Mouse (Mus musculus) lung, embryonic 15.5 days (tissue): ENCODE data around the gene Pcdh10. TPM values are rescaled to one million over a fixed set of nuclear protein-coding genes. Genes with fewer than 3 reads are reported as not detected.

Source experiments
- ATAC-seq: fragments of 200-750 bp; cut with Nextera tagmentation; 2 replicates; pipeline ENCODE4 v1.8.0; 2017; ENCODE audit warnings: moderate number of reproducible peaks, borderline replicate concordance; ENCODE audit not compliant: low FRiP score, low TSS enrichment; ENCODE audit errors: extremely low read depth
- H3K27ac ChIP-seq: fragments of 300-500 bp; sonication (generic); 2 replicates; pipeline ENCODE4 v1.5.1; 2015; ENCODE audit warnings: moderate library complexity, mild to moderate bottlenecking, inconsistent platforms
- H3K27me3 ChIP-seq: fragments of 300-500 bp; sonication (generic); 2 replicates; pipeline ENCODE4 v1.6.1; 2015; ENCODE audit warnings: inconsistent platforms
- H3K36me3 ChIP-seq: fragments of 300-500 bp; sonication (generic); 2 replicates; pipeline ENCODE4 v1.6.1; 2015; ENCODE audit warnings: inconsistent platforms
- H3K4me1 ChIP-seq: fragments of 300-500 bp; sonication (generic); 2 replicates; pipeline ENCODE4 v1.6.1; 2015; ENCODE audit warnings: inconsistent platforms
- H3K4me2 ChIP-seq: fragments of 300-500 bp; sonication (generic); 2 replicates; pipeline ENCODE4 v1.6.1; 2015; ENCODE audit warnings: inconsistent platforms, mild to moderate bottlenecking, moderate library complexity
- H3K4me3 ChIP-seq: fragments of 300-500 bp; sonication (generic); 2 replicates; pipeline ENCODE4 v1.5.1; 2015; ENCODE audit warnings: mild to moderate bottlenecking, inconsistent platforms
- H3K9ac ChIP-seq: fragments of 300-500 bp; sonication (generic); 2 replicates; pipeline ENCODE4 v1.6.1; 2015; ENCODE audit warnings: inconsistent platforms
- H3K9me3 ChIP-seq: fragments of 300-500 bp; sonication (generic); 2 replicates; pipeline ENCODE4 v1.6.1; 2016; ENCODE audit warnings: inconsistent platforms
- WGBS: fragments of 180-500 bp; shearing (Covaris S2); methylation state at CpG from one replicate; pipeline ENCODE4 v1.1.7; 2015; 5-methylcytosine and 5-hydroxymethylcytosine counted together
- polyA plus RNA-seq: library from polyadenylated mRNA; unstranded; fragments of >200 nt; fragmentation: Nextera tagmentation; extraction: Ambion mirVana; gene quantifications from 2 replicates; pipeline ENCODE4 v1.2.1, GENCODE M21; 2015

Gene Pcdh10
- polyA plus RNA-seq, 1 experiment from 2014 or later: 0.12 TPM

DNA sequence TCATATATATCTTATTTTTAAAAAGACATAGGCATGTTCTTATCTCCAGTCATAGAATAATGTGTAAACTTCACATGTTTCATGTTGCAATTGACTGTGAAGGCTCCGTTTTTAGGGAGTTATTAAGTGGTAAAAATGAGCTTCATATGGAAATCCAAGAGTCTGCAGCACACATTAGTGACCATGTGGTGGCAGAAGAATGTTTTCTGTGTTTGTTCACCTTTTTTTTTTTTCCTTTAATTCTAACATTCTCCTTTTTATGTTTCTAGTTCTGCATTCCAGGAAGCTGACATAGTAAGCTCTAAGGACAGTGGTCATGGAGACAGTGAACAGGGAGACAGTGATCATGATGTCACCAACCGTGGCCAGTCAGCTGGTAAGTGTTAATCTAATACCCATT lies 5.6 kb downstream of the Pcdh10 start:
- no peaks in the 10 kb centered on the region for H3K9me3 ChIP-seq
- no peak for ATAC-seq
- no peak overlapping the region for H3K4me3 ChIP-seq
- H3K27ac ChIP-seq: no peak overlapping the region
- H3K4me2 ChIP-seq: no peak overlapping the region
- peaks cover 38% of the 10 kb centered on the region for H3K27me3 ChIP-seq
- no peak overlapping the region for H3K9ac ChIP-seq
- no peaks in the 10 kb centered on the region for H3K36me3 ChIP-seq
- H3K4me1 ChIP-seq: peaks cover 26% of the 10 kb centered on the region
- 35% methylated on average over 2 of the region's 2 CpGs for WGBS

- ATAC-seq: no peak
- Histone ChIP-seq H3K27ac (no peak overlapping the region), H3K4me3 (no peak overlapping the region), H3K4me1 (peaks cover 15% of the 10 kb centered on the region), H3K36me3 (no peaks in the 10 kb centered on the region), H3K27me3 (peaks cover 26% of the 10 kb centered on the region), H3K9ac (no peak overlapping the region), H3K9me3 (no peaks in the 10 kb centered on the region), H3K4me2 (no peak overlapping the region)
- 79% methylated on average over 3 of the region's 3 CpGs for WGBS
Measured at GRCm38 (mm10) chr3:45385028-45385427, 6.8 kb downstream of the Pcdh10 start.

DNA sequence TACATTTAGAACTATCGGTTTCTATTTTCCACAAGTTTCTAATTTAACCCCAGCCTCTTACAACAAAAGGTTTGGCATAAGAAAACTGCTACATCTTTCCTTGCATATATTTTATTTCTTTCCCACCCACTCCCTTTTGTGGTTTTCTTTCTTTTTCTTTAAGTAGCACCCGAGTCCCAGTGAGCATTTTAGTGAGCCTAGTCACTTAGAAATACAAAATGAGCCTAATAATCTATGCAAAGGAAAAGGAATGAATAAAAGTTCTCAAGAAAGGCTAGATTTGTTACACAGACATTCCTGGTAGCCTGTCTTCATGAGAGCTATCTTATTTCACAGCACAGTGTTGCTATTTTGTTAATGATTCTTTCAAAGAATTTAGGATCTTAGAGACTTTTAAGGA lies 7.3 kb downstream of the Pcdh10 start:
- peaks cover 22% of the 10 kb centered on the region for H3K27me3 ChIP-seq
- ATAC-seq: no peak
- 78% methylated on average over 2 of the region's 2 CpGs for WGBS
- H3K9ac ChIP-seq: no peak overlapping the region
- H3K36me3 ChIP-seq: no peaks in the 10 kb centered on the region
- no peak overlapping the region for H3K27ac ChIP-seq
- H3K4me1 ChIP-seq: peaks cover 12% of the 10 kb centered on the region
- H3K4me2 ChIP-seq: no peak overlapping the region
- no peaks in the 10 kb centered on the region for H3K9me3 ChIP-seq
- no peak overlapping the region for H3K4me3 ChIP-seq

- H3K4me3 ChIP-seq: no peak overlapping the region
- no peak overlapping the region for H3K4me2 ChIP-seq
- no peak overlapping the region for H3K9ac ChIP-seq
- WGBS: 62% methylated on average over 2 of the region's 2 CpGs
- H3K4me1 ChIP-seq: peaks cover under 1% of the 10 kb centered on the region; the same call in 1 of the 2 replicates
- no peak for ATAC-seq
- no peaks in the 10 kb centered on the region for H3K36me3 ChIP-seq
- H3K9me3 ChIP-seq: no peaks in the 10 kb centered on the region
- peaks cover 11% of the 10 kb centered on the region for H3K27me3 ChIP-seq
- no peak overlapping the region for H3K27ac ChIP-seq
Measured at GRCm38 (mm10) chr3:45386512-45386911, 8.3 kb downstream of the Pcdh10 start.

DNA sequence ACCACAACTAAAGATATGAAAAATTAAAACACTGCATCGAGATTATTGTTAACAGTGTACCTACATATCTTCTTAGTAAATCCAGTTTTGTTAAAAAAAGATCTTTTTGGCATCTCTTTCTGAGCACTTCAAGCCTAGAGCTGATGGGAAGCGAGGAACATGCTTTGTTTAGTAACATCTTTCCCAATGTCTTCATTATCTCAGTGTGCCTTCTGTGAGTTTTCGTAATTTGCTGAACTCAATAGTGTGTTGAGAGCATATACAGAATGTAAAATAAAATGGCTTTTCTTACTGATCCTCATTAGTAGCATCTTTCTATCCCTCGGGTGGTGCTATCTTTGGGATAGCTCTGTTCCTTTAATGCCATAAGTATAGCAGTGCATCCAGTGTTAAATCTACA lies 18.9 kb downstream of the Pcdh10 start:
- Histone ChIP-seq H3K9ac (no peak overlapping the region), H3K4me3 (no peak overlapping the region), H3K27ac (no peak overlapping the region), H3K9me3 (no peaks in the 10 kb centered on the region), H3K4me1 (no peaks in the 10 kb centered on the region), H3K36me3 (no peaks in the 10 kb centered on the region), H3K4me2 (no peak overlapping the region), H3K27me3 (no peaks in the 10 kb centered on the region)
- 79% methylated on average over 4 of the region's 4 CpGs for WGBS
- ATAC-seq: no peak

DNA sequence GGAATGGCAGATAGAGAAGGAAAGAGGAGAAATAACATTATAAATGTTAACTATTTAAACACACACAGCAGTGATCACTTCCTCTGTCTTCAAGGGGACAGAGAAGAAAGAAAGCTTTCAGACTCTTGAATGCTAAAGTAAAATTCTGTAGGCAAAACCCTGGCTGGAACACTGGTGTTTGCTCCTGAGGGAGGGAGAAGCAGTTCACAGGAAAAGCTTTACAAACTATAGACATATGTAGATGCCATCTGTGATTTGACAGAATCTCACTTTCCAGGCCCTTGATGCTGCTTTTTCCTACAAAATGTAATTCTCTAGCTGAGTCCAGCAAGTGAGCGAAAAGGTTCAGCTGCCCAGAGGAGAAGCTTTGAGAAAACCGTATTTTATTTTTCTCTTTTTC lies 25.0 kb downstream of the Pcdh10 start:
- Histone ChIP-seq H3K4me1 (no peaks in the 10 kb centered on the region), H3K9me3 (no peaks in the 10 kb centered on the region), H3K4me2 (no peak overlapping the region), H3K9ac (no peak overlapping the region), H3K27ac (no peak overlapping the region), H3K36me3 (no peaks in the 10 kb centered on the region), H3K27me3 (no peaks in the 10 kb centered on the region), H3K4me3 (no peak overlapping the region)
- no peak for ATAC-seq
- 87% methylated on average over 2 of the region's 2 CpGs for WGBS

DNA sequence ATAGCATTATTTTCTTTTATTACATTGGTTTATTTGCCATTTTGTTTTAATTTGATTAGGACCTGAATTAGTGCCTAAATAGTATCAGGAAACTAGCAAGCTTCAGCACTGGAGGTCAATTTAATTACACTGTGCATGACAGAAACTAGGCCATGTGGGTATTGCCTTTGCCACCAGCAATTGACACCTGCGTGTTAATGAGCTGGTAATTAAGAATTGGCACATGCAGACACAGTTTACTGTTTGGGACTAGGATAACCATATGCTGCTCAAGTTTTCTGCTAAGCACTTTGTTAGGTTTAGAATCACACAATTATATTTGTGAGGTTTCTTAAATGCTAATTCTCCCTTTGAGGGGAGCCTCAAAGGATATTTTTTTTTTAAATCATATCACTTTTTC lies 53.5 kb downstream of the Pcdh10 start:
- 63% methylated on average over 1 of the region's 1 CpGs for WGBS
- Histone ChIP-seq H3K9me3 (no peaks in the 10 kb centered on the region), H3K4me3 (no peak overlapping the region), H3K36me3 (no peaks in the 10 kb centered on the region), H3K9ac (no peak overlapping the region), H3K4me1 (no peaks in the 10 kb centered on the region), H3K4me2 (no peak overlapping the region), H3K27me3 (no peaks in the 10 kb centered on the region), H3K27ac (no peak overlapping the region)
- no peak for ATAC-seq

DNA sequence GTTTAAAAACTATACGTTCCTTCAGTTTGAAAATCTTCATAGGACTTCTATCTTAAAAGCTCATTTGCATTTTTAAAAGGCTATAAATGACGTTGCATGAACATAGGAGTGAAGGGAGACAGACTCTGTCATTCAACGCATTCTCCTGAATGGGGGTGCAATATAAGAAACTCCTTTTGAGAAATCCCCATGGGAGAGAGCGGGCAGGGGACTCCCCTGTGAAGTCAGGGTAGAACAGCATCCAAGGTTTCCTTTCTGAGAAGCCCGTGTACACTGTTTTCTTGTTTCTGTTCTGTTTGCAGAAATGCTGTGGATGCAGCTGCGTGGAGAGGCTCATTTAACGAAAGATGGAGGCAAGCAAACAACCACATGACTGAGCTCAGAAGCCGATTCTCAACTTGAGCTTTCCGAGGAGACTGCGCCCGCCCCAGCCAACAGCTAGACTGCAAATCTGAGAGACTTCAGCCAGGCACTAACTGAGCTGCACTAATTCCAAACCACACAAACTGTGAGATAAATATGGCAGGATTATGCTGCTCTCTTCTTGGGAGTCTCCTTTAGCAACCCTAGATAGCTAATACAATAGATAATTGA lies 54.1 kb downstream of the Pcdh10 start:
- H3K4me1 ChIP-seq: no peaks in the 10 kb centered on the region
- no peak overlapping the region for H3K9ac ChIP-seq
- H3K4me2 ChIP-seq: no peak overlapping the region
- ATAC-seq: no peak
- H3K27ac ChIP-seq: no peak overlapping the region
- H3K4me3 ChIP-seq: no peak overlapping the region
- no peaks in the 10 kb centered on the region for H3K36me3 ChIP-seq
- H3K9me3 ChIP-seq: no peaks in the 10 kb centered on the region
- H3K27me3 ChIP-seq: no peaks in the 10 kb centered on the region
- WGBS: 50% methylated on average over 11 of the region's 11 CpGs
